Mouse (Mus musculus) gastrocnemius, postnatal 4 days (tissue): ENCODE measurements around the gene 1700025F22Rik. TPM values are rescaled to one million over a fixed set of nuclear protein-coding genes. Genes with fewer than 3 reads are reported as not detected.
"Not testable (repeated sequence)": the region's sequence is repeated elsewhere in the genome, so short reads cannot be mapped to it uniquely, and the experiment has no call there.

Source experiments
- DNase-seq, 2 experiments: peaks; one replicate each; pipeline ENCODE4 v3.0.0; 2021 to 2022; ENCODE audit warnings: low spot score in 2 of 2, mixed read lengths in 2 of 2
- long read RNA-seq, 2 experiments: library from polyadenylated mRNA; stranded (forward); transcript quantifications; one replicate each; pipeline ENCODE4 v2.0.0; 2021
- total RNA-seq, 2 experiments: library from RNA; stranded (reverse); gene quantifications; 2 replicates each; pipeline ENCODE4 v1.2.3; 2021

The 1700025F22Rik gene
- total RNA-seq = not detected
- long read RNA-seq, experiment 1 = 0 reads
- long read RNA-seq, experiment 2 = 0 reads

DNA sequence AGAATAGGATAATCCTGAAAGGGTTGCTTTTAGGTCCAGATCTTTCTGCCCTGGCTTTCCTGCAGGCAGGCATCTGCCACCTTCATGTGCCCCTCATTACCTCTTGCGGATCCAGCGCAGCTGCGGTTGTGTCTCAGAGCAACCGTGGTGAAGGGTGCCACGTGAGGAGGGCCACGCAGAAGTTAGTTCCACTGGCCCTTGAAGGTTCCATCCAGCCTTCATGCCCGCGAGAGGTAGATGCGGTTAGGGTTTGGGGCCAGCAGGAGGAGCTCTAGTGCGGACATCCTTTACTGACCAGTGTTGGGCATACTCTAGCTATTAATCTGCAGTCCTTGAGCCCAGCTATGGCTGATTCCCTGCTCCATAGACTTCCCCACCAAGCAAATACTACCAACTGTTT is at the start of gene 1700025F22Rik:
Gene 1700025F22Rik (minus strand): TSS at position 149 of the 400 bp plus-strand sequence.
- DNase-seq = no peak

DNA sequence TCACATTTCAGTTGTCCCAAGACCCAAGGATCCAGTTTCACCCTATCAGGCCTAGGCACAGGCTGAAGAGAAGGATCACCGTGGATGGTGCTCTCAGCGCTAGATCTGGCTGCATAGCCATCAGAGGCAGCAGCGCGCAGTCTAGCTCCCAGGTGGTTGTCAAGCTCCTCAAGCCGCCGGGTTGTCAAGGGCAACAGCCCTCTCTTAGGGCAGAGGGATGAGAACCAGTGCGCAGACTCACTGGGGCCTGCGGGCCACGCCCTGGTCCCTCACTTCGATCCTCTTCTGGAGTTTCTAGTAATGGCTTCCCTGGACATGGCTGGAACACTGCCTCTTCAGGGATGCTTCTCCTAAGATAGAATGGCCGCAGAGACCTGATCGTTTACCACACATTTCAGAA is 31.4 kb upstream of the 1700025F22Rik start, which contains the start of gene Ms4a13:
Gene Ms4a13 (minus strand): TSS at position 192 of the 400 bp plus-strand sequence.
- no peak for DNase-seq

DNA sequence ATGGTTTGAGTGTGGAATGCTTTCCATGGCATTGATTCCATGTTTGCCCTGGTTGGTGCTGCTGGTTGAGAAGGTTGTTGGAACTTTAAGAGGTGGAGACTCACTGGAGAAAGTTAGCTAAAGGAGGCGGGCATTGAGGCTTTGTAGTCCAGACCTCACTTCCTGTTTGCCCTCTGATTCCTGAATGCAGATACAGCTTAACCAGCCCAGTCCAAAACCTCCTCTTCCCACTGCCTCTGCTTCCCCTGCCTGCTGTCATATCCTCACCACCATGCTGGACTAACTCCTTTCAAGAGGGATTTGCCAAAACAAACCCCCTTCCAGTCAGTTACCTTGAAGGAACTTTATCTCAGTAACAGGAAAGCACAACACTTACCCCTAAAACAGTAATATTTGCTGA is 27.4 kb upstream of the 1700025F22Rik start:
- no peak for DNase-seq

DNA sequence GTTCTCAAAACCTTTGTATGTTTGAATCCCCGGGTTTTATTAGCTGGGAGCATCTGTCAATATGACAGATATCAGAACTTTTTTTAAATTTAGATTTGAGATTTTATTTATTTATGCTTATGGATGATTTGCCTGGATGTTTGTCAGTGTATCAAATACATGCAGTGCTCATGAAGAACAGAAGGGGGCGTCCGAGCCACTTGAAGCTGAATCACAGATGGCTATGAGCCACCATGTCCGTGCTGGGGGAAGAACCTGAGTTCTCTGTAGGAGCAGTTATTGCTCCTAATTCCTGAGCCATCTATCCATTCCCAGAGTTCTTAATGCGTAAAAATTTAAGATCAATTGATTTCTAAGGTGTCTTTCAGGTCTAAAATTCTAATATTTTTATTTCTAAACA is 19.0 kb upstream of the 1700025F22Rik start:
- peak in 1 of 2 experiments; percentile 12 for DNase-seq

DNA sequence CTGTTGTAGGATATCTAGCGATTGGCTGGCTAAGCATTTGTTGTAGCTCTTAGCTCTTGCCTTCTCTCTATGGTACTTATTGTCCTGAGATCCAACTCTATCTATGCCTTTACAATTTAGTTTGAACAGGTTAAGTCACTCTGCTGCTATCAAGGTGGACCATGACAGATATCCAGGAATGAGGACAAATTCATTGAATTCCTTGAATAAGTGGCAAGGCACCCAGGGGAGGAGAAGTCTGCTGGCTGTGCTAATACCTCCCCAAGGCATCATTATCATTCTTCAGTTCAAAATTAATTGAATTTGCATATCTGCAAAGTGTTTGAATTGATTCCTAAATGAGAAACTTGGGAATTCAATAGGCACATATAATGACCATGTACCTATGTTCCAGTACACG is 12.3 kb upstream of the 1700025F22Rik start:
- no peak for DNase-seq

DNA sequence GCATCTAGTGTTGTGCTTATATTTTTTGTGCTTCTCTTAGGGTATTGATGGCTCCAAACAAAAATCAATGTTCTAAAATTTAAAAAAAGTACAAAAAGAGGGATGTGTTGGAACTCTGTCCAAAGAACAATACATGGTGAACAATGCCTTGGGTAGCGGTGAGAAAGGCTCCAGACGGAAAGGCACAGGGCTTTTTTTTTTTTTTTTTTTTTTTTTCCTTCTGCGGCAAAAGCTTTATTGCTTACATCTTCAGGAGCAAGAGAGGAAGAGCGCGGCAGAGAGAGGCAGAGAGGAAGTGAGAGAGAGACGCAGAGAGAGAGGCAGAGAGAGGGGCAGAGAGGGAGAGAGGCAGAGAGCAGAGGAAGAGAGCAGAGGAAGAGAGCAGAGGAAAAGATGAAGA is 7.2 kb downstream of the 1700025F22Rik start:
- not testable (repeated sequence) for DNase-seq

DNA sequence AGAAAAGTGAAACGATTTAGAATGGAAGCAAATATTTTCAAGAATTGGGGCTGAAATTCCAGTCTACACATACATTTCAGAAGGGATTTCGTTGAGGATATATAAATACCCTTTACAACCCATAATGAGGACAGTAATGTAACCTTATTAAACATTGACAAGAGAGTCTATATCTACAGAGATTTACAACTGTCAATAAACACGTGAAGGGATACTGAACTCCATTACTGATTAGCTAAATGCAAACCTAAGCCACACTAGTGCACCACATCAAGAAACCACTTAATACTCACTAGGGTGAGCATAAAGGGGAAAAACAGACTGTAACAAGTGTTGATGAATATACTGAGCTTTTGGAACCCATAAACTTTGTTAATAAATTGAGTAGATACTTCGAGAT is 29.8 kb downstream of the 1700025F22Rik start:
- no peak for DNase-seq

DNA sequence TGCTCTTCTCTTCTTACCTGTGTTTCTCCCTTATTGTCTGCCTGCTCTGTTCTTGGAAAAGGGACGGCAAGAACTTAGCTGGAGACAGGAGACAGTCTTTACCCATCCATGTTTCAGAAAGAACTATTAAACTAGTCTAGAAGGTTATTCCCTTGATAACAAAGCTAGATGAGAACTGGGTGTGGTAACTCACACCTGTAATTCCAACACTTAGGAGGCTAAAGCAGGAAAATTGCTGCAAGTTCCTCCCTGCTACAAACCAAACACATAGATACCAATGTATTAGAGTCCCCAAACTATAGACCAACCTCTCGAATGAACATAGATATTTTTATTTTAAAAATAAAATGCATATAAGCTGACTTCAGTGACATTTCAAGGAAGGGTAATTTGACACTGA is 30.3 kb downstream of the 1700025F22Rik start:
- DNase-seq = no peak

DNA sequence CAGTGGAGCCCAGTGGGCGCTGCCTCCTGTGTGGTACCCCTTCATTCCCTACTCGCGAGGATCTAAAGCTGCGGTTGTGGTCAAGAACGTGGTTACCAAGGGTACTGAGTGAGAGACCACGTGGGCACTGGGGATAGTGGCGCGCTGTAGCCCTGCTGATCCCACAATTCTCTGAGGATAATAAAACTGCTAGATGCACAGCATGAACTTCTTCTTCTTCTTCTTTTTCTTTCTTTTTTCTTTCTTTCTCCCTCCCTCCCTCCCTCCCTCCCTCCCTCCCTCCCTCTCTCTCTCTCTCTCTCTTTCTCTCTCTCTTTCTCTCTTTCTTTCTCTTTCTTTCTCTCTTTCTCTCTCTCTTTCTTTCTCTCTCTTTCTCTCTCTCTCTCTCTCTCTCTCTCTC is 34.3 kb downstream of the 1700025F22Rik start, which contains the start of gene 1700017D01Rik:
Gene 1700017D01Rik (minus strand): TSS at position 101 of the 400 bp plus-strand sequence.
- DNase-seq = not testable (repeated sequence)

DNA sequence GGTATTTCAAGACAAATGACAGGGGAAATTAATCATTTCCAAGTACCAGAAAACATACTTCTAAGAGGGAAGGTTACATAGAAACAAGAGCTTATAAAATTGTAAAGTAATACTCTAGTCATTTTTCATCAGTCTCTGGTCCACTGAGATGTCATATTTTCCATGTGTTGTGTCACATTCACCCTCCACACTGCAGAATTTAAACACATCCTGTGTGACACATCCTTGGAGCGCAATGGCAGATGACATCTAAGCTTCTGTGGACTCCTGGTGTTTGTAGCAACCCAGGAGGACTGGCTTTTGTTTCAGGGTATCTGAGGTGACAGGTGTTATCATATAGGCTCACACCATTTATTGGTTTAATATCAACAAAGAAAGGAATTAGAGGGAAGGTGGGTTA is 35.4 kb downstream of the 1700025F22Rik start:
- DNase-seq = no peak

DNA sequence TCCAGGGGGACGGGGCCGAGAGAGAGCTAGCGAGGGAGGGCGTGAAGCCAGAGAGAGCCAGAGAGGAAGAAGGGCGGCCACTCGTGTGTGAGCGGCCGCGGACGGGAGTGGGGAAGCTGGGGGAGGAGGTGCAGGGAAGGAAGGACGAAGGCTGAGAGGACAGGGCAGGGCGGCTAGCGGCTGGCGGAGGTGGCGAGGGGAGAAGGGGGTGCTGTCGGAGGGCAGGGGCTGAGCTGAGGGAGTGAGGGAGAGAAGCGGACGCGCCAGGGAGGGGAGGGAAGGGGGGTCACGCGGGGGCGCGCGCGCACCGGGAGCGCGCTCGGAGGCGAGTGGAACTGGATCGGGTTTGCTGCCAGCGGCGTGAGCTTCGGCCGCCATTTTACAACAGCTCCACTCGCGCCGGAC is 44.1 kb downstream of the 1700025F22Rik start:
- peak in 1 of 2 experiments; percentile 10 for DNase-seq

DNA sequence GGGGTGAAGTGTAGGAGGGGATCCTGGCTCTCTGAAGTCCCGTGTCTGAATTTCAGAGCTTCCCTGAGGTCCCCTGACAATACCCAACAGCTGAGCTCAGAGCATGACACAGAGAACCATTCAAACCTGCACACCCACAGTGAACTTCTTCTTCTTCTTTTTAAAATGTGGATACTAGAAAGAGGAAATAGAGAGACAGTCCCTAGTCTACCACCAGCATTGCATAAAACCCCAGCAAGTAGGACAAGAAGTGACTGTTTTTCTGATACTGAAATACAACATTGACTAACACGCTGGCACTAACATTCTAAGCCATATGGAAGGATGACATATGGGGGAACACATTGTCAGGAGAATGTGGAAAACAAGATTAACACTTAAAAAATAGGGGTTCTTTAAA is 45.8 kb downstream of the 1700025F22Rik start:
- no peak for DNase-seq

DNA sequence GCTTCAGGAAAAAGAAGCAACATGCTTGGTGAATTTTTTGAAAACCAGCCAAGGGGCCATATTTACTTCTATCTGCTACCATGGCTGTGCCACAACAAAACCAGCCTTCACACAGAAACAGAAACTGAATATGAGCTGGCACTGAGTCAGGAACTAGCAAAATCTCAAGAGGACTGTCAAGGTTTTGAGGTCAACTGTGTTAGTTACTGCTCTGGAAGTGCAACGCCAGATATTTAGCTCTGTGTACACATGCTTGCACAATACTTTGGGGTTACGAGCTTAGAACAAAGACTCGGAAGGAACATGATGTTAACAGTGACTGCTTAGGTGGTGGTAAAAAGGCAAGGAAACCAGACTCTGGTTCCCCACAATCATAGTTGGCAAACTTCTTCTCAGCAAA is 57.4 kb downstream of the 1700025F22Rik start:
- no peak for DNase-seq

DNA sequence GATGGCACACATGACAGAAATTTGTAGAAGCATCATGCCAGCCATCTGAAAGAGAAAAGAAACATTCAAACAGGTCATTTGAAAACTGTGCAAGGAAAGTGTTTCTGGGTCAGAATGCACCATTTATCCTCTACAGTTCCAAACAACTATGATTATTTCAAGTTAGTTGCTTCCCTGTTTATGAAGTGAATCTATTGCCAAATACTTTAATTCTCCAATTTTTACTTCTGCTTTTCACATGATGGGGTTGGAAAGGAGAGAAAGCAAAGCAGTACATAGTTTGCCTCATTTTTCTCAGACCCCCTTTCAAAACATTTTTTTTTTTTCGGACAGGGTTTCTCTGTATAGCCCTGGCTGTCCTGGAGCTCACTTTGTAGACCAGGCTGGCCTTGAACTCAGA is 63.2 kb downstream of the 1700025F22Rik start:
- DNase-seq = no peak

DNA sequence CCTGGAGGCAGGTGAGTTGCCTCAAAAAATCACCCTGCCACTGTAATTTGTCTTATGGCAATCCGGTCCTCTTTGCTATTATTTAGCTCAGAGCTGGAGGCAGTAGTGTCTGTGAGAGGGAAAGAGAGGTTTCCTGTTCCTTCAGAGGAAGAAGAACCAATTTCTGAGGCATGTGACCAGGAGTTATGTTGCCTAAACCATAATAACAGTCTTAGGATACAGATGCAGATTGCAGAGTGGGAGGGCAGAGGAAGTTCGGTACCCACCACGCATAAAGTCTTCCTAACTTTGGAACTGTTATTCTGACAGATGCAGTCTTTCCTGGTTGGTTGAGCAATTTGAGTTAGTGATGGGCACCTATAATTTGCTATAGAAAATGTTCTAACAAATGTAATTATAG is 66.7 kb downstream of the 1700025F22Rik start:
- no peak for DNase-seq

DNA sequence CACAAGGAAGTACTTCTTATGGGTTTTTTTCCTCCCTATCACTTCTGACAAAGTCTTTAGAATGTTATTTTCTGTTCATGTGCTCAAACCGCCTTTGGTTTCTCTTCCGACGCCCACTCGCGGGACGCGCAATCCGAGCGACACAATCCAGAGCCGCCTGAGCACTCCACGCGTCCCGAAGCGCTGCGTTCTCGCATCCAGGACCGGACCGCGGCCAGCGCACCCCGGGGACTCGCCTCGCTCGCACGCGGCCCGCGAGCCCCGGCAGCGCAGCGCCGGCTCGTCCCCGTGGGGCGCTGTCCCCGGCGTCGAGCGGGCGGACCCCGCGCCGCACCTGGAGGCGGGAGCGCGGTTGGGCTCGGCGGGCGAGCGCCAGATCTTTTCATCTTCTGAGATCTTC is 73.0 kb downstream of the 1700025F22Rik start:
- not testable (repeated sequence) for DNase-seq

Other genes with a start within 250 kb of the 1700025F22Rik start
- under 1 TPM in 1 of 2 experiments, not detected in 1; 0.49 TPM for gene Zp1, start 244.7 kb downstream of the 1700025F22Rik start, total RNA-seq
- gene Ptgdr2, start 228.2 kb downstream of the 1700025F22Rik start, total RNA-seq = under 1 TPM; 0.10 to 0.18 TPM
- 10 to 100 TPM; 26.6 to 27.7 TPM for gene Ccdc86, start 216.1 kb downstream of the 1700025F22Rik start, total RNA-seq
- under 1 TPM in 1 of 2 experiments, not detected in 1; 0.54 TPM for gene Ms4a10, start 190.7 kb downstream of the 1700025F22Rik start, total RNA-seq
- not detected for gene Ms4a15, start 172.1 kb downstream of the 1700025F22Rik start, total RNA-seq
- gene Ms4a18, start 147.3 kb downstream of the 1700025F22Rik start, total RNA-seq = not detected
- under 1 TPM; 0.91 to 0.98 TPM for gene Ms4a8a, start 84.2 kb downstream of the 1700025F22Rik start, total RNA-seq
- gene 1700017D01Rik, start 34.4 kb downstream of the 1700025F22Rik start, total RNA-seq = under 1 TPM; 0.39 to 0.44 TPM
- gene Ms4a13, start 31.4 kb upstream of the 1700025F22Rik start, total RNA-seq = not detected
- gene Ms4a12, start 67.1 kb upstream of the 1700025F22Rik start, total RNA-seq = not detected
- under 1 TPM; 0.20 to 0.23 TPM for gene Ms4a1, start 100.9 kb upstream of the 1700025F22Rik start, total RNA-seq
- gene Ms4a5, start 118.6 kb upstream of the 1700025F22Rik start, total RNA-seq = not detected
- under 1 TPM; 0.22 to 0.26 TPM for gene Ms4a14, start 149.1 kb upstream of the 1700025F22Rik start, total RNA-seq
- gene Ms4a7, start 170.8 kb upstream of the 1700025F22Rik start, total RNA-seq = 1 to 10 TPM; 2.4 to 3.7 TPM
- 1 to 10 TPM; 5.9 to 8.5 TPM for gene Ms4a4a, start 210.2 kb upstream of the 1700025F22Rik start, total RNA-seq
- gene Ms4a4c, start 239.4 kb upstream of the 1700025F22Rik start, total RNA-seq = not detected